Mouse (Mus musculus) heart, postnatal 25 days (tissue): ENCODE data around the gene Pla2g2c. TPM values are rescaled to one million over a fixed set of nuclear protein-coding genes. Genes with fewer than 3 reads are reported as not detected.

ENCODE experiments used
- DNase-seq: peaks from one replicate; pipeline ENCODE4 v3.0.0; 2022; ENCODE audit warnings: low spot score
- intact Hi-C: fragments of 180-260 bp; cut with DNase I; formaldehyde crosslinking; loops from one replicate; pipeline ENCODE4 v1.15.1; 2025
- total RNA-seq, 2 experiments: library from RNA; stranded (reverse); gene quantifications; 2 replicates each; pipeline ENCODE4 v1.2.3; 2021

The Pla2g2c gene
- total RNA-seq = under 1 TPM in 1 of 2 experiments, not detected in 1; 0.17 TPM

- intact Hi-C loops = no loop called here
- DNase-seq = no peak
These were observed at the start of gene Pla2g2c for GRCm38 (mm10) chr4:138724354-138725126. Gene Pla2g2c, plus strand, starts transcription at chr4:138724792.

- intact Hi-C loops = no loop called here
- DNase-seq = no peak
These were observed 48.1 kb upstream of the Pla2g2c start for GRCm38 (mm10) chr4:138676480-138676879.

GRCm38 (mm10) chr4:138677579-138677978 lies 47.0 kb upstream of the Pla2g2c start:
- DNase-seq = no peak
- intact Hi-C loops = no loop called here

DNA sequence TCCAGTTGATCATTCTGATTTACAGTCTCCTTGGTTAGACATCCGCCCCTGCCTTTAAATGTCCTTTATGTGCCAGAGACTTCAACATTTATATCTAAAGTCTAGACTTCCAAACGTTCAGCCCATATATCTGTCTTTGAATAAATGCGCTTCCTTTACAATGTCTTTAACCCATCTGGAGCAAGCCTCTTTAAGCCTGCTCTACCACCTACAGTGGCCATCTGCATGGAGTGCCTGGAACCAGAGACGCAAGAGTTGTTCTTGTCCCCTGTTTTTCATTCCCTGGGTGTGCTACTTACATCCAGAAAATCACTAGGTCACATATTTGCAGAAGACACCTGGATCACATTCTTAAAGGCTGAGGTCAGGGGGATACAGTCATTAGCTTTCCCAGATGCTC lies 44.5 kb upstream of the Pla2g2c start:
- no peak for DNase-seq
- intact Hi-C loops = no loop called here

GRCm38 (mm10) chr4:138682760-138683159 lies 41.8 kb upstream of the Pla2g2c start:
- intact Hi-C loops = no loop called here
- no peak for DNase-seq

- intact Hi-C loops = no loop called here
- no peak for DNase-seq
These were observed 38.8 kb upstream of the Pla2g2c start for GRCm38 (mm10) chr4:138685813-138686212.

- DNase-seq = no peak
- intact Hi-C loops = no loop called here
These were observed 35.5 kb upstream of the Pla2g2c start for GRCm38 (mm10) chr4:138689094-138689512.

DNA sequence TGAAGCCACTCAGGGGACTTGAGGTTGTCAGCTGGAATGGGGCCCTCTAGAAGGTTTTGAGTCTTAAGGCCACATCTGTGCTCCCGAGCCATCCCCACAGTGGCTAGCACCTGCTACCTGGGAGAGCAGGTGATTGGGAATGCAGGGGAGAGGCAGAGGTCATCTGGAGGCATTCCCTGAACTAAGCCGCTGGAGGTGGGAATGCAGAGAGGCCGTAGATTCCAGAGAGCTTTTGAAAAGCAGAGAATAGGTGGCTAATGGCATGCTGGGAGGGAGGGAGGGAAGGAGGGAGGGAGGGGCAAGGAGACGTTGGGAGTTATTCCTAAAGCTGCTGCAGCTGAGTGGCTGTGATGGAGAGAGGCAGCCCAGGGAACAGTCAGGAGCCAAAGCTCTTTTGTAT lies 34.0 kb upstream of the Pla2g2c start:
- DNase-seq = no peak
- intact Hi-C loops = no loop called here

DNA sequence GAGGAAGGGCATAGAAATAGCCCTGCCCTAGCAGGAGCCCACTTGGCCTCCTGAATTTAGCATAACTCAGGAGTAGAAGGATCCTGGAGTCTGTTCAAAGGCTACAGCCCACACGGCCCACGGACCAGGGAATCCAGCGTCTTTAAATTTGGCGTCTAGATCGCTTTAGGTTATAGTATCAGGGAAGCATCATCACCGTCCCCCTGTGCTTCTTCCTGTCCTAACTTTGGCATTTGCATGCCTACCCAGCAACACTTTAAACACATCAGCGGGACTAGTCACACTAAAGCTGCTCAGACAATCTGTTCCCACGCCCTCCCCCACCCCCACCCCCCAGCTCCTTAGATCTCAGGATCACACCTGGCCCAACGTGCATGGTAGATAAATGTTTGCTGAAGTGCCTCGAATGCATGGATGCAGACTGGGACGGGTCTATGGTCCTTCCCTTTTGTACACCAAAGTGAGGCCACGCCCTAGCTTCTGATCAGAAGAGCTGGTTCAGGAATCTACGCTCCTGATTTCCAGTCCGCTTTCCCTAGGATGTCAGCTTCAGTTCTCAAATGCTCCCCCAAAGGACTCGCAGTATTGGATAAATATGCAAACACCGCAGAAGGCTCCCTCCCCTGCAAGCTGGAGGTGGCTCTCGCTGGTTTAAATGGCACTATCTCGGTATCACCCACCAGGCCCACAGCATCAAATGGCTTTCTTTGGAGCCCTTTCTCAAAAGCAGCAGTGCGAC lies 33.0 kb upstream of the Pla2g2c start:
- no peak for DNase-seq
- intact Hi-C loops = no loop called here

GRCm38 (mm10) chr4:138693043-138693692 lies 31.4 kb upstream of the Pla2g2c start:
- DNase-seq = no peak
- intact Hi-C loops = no loop called here

DNA sequence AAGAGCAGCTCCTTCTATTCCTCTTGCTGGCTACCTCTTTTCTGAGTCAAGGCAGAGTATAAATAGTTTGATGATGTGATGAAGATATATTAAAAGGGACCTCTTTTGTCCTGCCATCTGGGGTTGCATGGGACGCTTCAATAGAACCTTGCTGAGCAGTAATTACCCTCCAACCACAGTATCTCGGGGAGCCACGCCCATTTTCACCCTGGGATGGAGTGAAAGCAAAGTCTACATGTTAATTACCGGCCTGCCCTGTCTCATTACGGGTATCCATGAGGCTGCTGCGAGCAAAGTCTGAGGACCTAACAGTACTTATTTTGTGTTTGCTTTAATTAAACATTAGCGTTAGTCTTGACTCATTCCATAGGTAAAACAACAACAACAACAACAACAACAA lies 27.9 kb upstream of the Pla2g2c start:
- intact Hi-C loops = loop anchor here (5.0 kb wide), 1 partner anchor 134 kb away; no protein-coding TSS in a partner anchor
- no peak for DNase-seq

GRCm38 (mm10) chr4:138697166-138697860 lies 27.3 kb upstream of the Pla2g2c start:
- intact Hi-C loops = loop anchor here (5.0 kb wide), 1 partner anchor 135 kb away; no protein-coding TSS in a partner anchor
- DNase-seq = no peak

- no peak for DNase-seq
These were observed 26.3 kb upstream of the Pla2g2c start for GRCm38 (mm10) chr4:138698296-138698695.

DNA sequence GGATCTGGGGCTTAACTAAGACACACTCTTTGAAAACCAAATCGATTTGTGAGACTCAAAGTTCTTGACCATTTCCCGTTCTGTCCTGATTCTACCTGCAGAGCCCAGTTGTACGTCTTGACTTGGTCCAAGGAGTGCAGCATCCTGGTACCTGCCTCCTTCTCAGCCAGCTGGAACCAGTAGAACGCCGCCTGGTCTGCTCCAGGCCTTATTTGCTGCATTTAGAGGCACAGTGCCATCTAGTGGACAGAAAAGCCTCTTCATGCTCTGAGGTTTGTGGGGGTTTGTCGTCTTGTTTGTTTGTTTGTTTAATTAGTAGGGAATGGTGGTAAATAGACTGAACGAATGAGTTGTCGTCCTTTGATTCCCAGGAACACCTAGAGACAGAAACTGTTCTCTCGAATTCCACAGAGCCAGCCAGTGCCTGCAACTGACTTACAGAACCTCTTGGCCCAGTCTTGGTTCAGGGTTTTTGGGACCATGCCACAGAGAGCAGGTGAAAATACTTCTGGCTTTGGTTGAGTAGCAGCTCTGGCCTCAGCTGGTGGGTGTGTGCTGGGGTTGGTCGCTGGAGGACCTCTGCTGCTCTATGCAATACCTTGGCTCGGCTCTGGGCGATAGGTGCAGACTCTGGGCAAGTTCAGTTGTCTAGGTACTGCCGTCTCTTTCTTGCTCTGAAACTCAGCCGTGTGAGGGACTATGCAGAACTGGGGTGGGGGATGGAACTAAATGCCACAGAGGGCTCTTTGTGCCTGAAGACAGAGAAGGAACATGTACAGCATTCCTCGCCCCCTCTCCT lies 24.2 kb upstream of the Pla2g2c start:
- no peak for DNase-seq
- intact Hi-C loops = loop anchor here (1.0 to 2.0 kb wide), 2 partner anchors 196 to 253 kb away; no protein-coding TSS in a partner anchor

More at GRCm38 (mm10) chr4:138698296-138698695, 26.3 kb upstream of the Pla2g2c start:
- intact Hi-C loops = loop anchor here (5.0 kb wide), 1 partner anchor 136 kb away; no protein-coding TSS in a partner anchor

GRCm38 (mm10) chr4:138701111-138701510 lies 23.5 kb upstream of the Pla2g2c start:
- intact Hi-C loops = loop anchor here (2.0 kb wide), 1 partner anchor 196 kb away; no protein-coding TSS in a partner anchor
- DNase-seq = no peak

DNA sequence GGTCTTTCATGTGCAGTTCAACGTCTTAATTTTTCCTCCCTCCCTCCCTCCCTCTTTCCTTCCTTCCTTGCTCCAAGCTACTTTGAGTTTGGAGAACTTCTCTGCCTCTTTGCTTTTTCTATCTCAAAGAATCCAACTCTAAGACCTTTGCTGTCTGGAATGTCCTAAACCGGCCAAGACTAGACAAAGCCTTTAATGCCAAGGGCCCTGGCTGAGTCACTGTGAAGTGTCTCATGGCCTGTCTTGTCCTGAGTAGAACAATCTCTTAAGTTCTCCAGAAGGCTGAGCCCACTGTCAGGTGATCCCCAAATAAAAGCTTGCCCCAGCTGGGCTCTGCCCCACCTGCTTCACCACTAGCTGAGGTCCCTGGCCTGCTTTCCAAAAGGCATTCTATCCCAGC lies 22.6 kb upstream of the Pla2g2c start:
- intact Hi-C loops = no loop called here
- DNase-seq = no peak

GRCm38 (mm10) chr4:138702528-138702927 lies 22.1 kb upstream of the Pla2g2c start:
- DNase-seq = no peak
- intact Hi-C loops = no loop called here

- intact Hi-C loops = no loop called here
- DNase-seq = no peak
These were observed 21.0 kb upstream of the Pla2g2c start for GRCm38 (mm10) chr4:138703591-138703990.

DNA sequence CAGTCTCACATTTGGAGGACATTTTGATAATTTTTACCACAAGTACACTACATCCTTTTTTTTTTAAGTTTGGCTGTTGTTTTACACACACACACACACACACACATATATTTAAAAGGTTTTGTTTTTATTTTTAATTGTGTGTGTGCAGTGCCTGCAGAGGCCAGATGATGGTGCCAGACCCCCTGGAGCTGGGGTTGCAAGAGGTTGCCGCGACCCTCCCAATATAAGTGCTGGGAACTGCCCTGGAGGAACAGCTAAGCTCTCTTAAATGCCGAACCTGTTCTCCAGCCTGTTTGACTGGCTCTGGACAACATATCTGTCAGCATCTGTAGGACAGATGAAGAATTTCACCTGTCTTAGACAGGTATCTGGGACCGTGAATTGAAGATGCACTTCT lies 20.4 kb upstream of the Pla2g2c start:
- intact Hi-C loops = no loop called here
- no peak for DNase-seq
